Mouse (Mus musculus): ENCODE results near the gene Gm20388.

DNA sequence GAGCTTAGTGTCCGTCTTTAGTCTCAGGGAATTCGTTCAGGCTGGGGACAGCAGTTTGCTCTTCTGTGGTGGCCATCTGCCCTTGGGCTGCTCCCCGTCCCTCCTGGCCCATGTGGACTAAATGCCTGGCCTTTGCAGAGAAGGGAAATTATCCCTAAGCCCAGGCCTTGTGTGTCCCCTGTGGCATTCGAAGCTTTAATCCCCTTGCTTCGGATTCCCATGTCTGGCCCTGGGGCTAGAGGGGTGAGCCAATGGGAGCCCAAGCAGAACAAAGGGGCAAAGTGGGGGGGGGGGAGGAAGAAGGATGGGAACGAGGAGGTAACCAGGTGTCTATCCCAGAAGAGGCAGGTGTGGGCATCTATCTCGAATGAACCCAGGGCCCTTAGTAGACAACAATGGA is 736.9 kb downstream of the Gm20388 start, which contains the start of gene 1190005I06Rik:
- TF ChIP-seq GATA1 (IDR thresholded peaks at IDR 0.05; ENCODE audit: low read length), result no peak
- TF ChIP-seq TAL1 (IDR thresholded peaks at IDR 0.05; ENCODE audit: low read length), result no peak

All from erythroblast, embryonic 14.5 days (primary cell).